Mouse (Mus musculus): ENCODE results near the gene Icam1. TPM values are rescaled to one million over a fixed set of nuclear protein-coding genes. Genes with fewer than 3 reads are reported as not detected.

Gene Icam1
- polyA plus RNA-seq, 1 experiment: 3.6 TPM

- Histone ChIP-seq H3K27ac (ENCODE audit: insufficient read depth, low read length) (no peak overlapping the region), H3K4me3 (ENCODE audit: insufficient read depth, low read length) (no peak overlapping the region), H3K4me1 (ENCODE audit: control insufficient read depth, insufficient read depth, low read length) (peaks cover 1% of the 10 kb centered on the region; the same call in 1 of the 2 replicates)
- TF ChIP-seq CTCF (IDR thresholded peaks at IDR 0.05; ENCODE audit: extremely low read depth, insufficient read depth, low read length): no peak
- TF ChIP-seq POLR2A (IDR thresholded peaks at IDR 0.05; ENCODE audit: extremely low read depth, insufficient read depth, low read length): no peak
Measured at GRCm38 (mm10) chr9:21028560-21029110, 12.8 kb downstream of the Icam1 start.

- TF ChIP-seq POLR2A (IDR thresholded peaks at IDR 0.05; ENCODE audit: extremely low read depth, insufficient read depth, low read length) (no peak), CTCF (IDR thresholded peaks at IDR 0.05; ENCODE audit: extremely low read depth, insufficient read depth, low read length) (peak; percentile 60)
- Histone ChIP-seq H3K4me3 (ENCODE audit: insufficient read depth, low read length) (no peak within 1 kb of the TSS), H3K4me1 (ENCODE audit: control insufficient read depth, insufficient read depth, low read length) (peaks cover 1% of the 10 kb centered on the region; the same call in 1 of the 2 replicates), H3K27ac (ENCODE audit: insufficient read depth, low read length) (no peak within 1 kb of the TSS)
Measured at GRCm38 (mm10) chr9:21029291-21030054, 13.7 kb downstream of the Icam1 start, which contains the start of gene Icam4. Icam4 (plus strand) TSS chr9:21029373.

- H3K27ac ChIP-seq (ENCODE audit: insufficient read depth, low read length): no peak overlapping the region
- H3K4me3 ChIP-seq (ENCODE audit: insufficient read depth, low read length): no peak overlapping the region
- TF ChIP-seq POLR2A (IDR thresholded peaks at IDR 0.05; ENCODE audit: extremely low read depth, insufficient read depth, low read length) (no peak), CTCF (IDR thresholded peaks at IDR 0.05; ENCODE audit: extremely low read depth, insufficient read depth, low read length) (no peak)
- H3K4me1 ChIP-seq (ENCODE audit: control insufficient read depth, insufficient read depth, low read length): peaks cover 1% of the 10 kb centered on the region; the same call in 1 of the 2 replicates
Measured at GRCm38 (mm10) chr9:21030055-21030600, 14.3 kb downstream of the Icam1 start.

GRCm38 (mm10) chr9:21030781-21031250 is 15.0 kb downstream of the Icam1 start:
- no peak for TF ChIP-seq POLR2A (IDR thresholded peaks at IDR 0.05; ENCODE audit: extremely low read depth, insufficient read depth, low read length)
- TF ChIP-seq CTCF (IDR thresholded peaks at IDR 0.05; ENCODE audit: extremely low read depth, insufficient read depth, low read length): 0 out of 2 replicates have a peak, but pooled peaks have one; percentile 40
- H3K27ac ChIP-seq (ENCODE audit: insufficient read depth, low read length): no peak overlapping the region
- peak overlapping the region; percentile 79 for H3K4me3 ChIP-seq (ENCODE audit: insufficient read depth, low read length)
- peaks cover 1% of the 10 kb centered on the region; the same call in 1 of the 2 replicates for H3K4me1 ChIP-seq (ENCODE audit: control insufficient read depth, insufficient read depth, low read length)

- peak overlapping the region; percentile 79 for H3K4me3 ChIP-seq (ENCODE audit: insufficient read depth, low read length)
- TF ChIP-seq POLR2A (IDR thresholded peaks at IDR 0.05; ENCODE audit: extremely low read depth, insufficient read depth, low read length) (peak; percentile 69; the same call in 1 of the 2 replicates), CTCF (IDR thresholded peaks at IDR 0.05; ENCODE audit: extremely low read depth, insufficient read depth, low read length) (no peak)
- peaks cover 1% of the 10 kb centered on the region; the same call in 1 of the 2 replicates for H3K4me1 ChIP-seq (ENCODE audit: control insufficient read depth, insufficient read depth, low read length)
- peak overlapping the region; percentile 87 for H3K27ac ChIP-seq (ENCODE audit: insufficient read depth, low read length)
Measured at GRCm38 (mm10) chr9:21031251-21031895, 15.6 kb downstream of the Icam1 start.

GRCm38 (mm10) chr9:21031896-21032351 is 16.1 kb downstream of the Icam1 start, which contains the start of gene Icam5:
Icam5 (plus strand) TSS chr9:21032073.
- TF ChIP-seq CTCF (IDR thresholded peaks at IDR 0.05; ENCODE audit: extremely low read depth, insufficient read depth, low read length) (no peak), POLR2A (IDR thresholded peaks at IDR 0.05; ENCODE audit: extremely low read depth, insufficient read depth, low read length) (0 out of 2 replicates have a peak, but pooled peaks have one; percentile 60)
- Histone ChIP-seq H3K27ac (ENCODE audit: insufficient read depth, low read length) (peak within 1 kb of the TSS; percentile 87), H3K4me1 (ENCODE audit: control insufficient read depth, insufficient read depth, low read length) (peaks cover 1% of the 10 kb centered on the region; the same call in 1 of the 2 replicates), H3K4me3 (ENCODE audit: insufficient read depth, low read length) (peak within 1 kb of the TSS; percentile 79)

- Histone ChIP-seq H3K4me3 (ENCODE audit: insufficient read depth, low read length) (peak overlapping the region; percentile 79), H3K27ac (ENCODE audit: insufficient read depth, low read length) (peak overlapping the region; percentile 87), H3K4me1 (ENCODE audit: control insufficient read depth, insufficient read depth, low read length) (peaks cover 1% of the 10 kb centered on the region; the same call in 1 of the 2 replicates)
- no peak for TF ChIP-seq POLR2A (IDR thresholded peaks at IDR 0.05; ENCODE audit: extremely low read depth, insufficient read depth, low read length)
- no peak for TF ChIP-seq CTCF (IDR thresholded peaks at IDR 0.05; ENCODE audit: extremely low read depth, insufficient read depth, low read length)
Measured at GRCm38 (mm10) chr9:21032491-21032890, 16.7 kb downstream of the Icam1 start.

- H3K4me3 ChIP-seq (ENCODE audit: insufficient read depth, low read length): peak overlapping the region; percentile 79
- 0 out of 2 replicates have a peak overlapping the region, but pooled peaks have one; percentile 87 for H3K27ac ChIP-seq (ENCODE audit: insufficient read depth, low read length)
- TF ChIP-seq POLR2A (IDR thresholded peaks at IDR 0.05; ENCODE audit: extremely low read depth, insufficient read depth, low read length) (peak; percentile 50; the same call in 1 of the 2 replicates), CTCF (IDR thresholded peaks at IDR 0.05; ENCODE audit: extremely low read depth, insufficient read depth, low read length) (no peak)
- H3K4me1 ChIP-seq (ENCODE audit: control insufficient read depth, insufficient read depth, low read length): peaks cover 3% of the 10 kb centered on the region; the same call in 1 of the 2 replicates
Measured at GRCm38 (mm10) chr9:21033136-21033535, 17.4 kb downstream of the Icam1 start.
